Mouse (Mus musculus) fat pad, adult 2 months (tissue): ENCODE measurements around the gene Fstl4.

Experiments
- DNase-seq: peaks from one replicate; pipeline ENCODE4 v3.0.0-alpha.2; 2011; ENCODE audit warnings: low read depth, low spot score; ENCODE audit errors: extremely low read depth

The Fstl4 gene

GRCm38 (mm10) chr11:52889527-52889926 is 125.1 kb downstream of the Fstl4 start:
- no peak for DNase-seq

- no peak for DNase-seq
Measured at GRCm38 (mm10) chr11:52890156-52890555, 125.7 kb downstream of the Fstl4 start.

- no peak for DNase-seq
Measured at GRCm38 (mm10) chr11:52904101-52904500, 139.7 kb downstream of the Fstl4 start.

- no peak for DNase-seq
Measured at GRCm38 (mm10) chr11:52910788-52911187, 146.4 kb downstream of the Fstl4 start.

GRCm38 (mm10) chr11:52914431-52914830 is 150.0 kb downstream of the Fstl4 start:
- no peak for DNase-seq

GRCm38 (mm10) chr11:52915648-52916047 is 151.2 kb downstream of the Fstl4 start:
- no peak for DNase-seq

GRCm38 (mm10) chr11:52919231-52919960 is 155.0 kb downstream of the Fstl4 start:
- DNase-seq = no peak

GRCm38 (mm10) chr11:52924196-52924595 is 159.8 kb downstream of the Fstl4 start:
- no peak for DNase-seq

- no peak for DNase-seq
Measured at GRCm38 (mm10) chr11:52928321-52928720, 163.9 kb downstream of the Fstl4 start.

GRCm38 (mm10) chr11:52939336-52940070 is 175.1 kb downstream of the Fstl4 start:
- no peak for DNase-seq

- no peak for DNase-seq
Measured at GRCm38 (mm10) chr11:52942967-52943366, 178.5 kb downstream of the Fstl4 start.

GRCm38 (mm10) chr11:52954995-52955394 is 190.6 kb downstream of the Fstl4 start:
- no peak for DNase-seq

GRCm38 (mm10) chr11:52968809-52969208 is 204.4 kb downstream of the Fstl4 start:
- no peak for DNase-seq

GRCm38 (mm10) chr11:52970396-52970795 is 206.0 kb downstream of the Fstl4 start:
- no peak for DNase-seq

- DNase-seq = no peak
Measured at GRCm38 (mm10) chr11:52986986-52987385, 222.6 kb downstream of the Fstl4 start.

GRCm38 (mm10) chr11:52994688-52995087 is 230.3 kb downstream of the Fstl4 start:
- no peak for DNase-seq

GRCm38 (mm10) chr11:52996434-52997093 is 232.1 kb downstream of the Fstl4 start:
- DNase-seq = no peak

- DNase-seq = no peak
Measured at GRCm38 (mm10) chr11:52997421-52997820, 233.0 kb downstream of the Fstl4 start.

GRCm38 (mm10) chr11:53000226-53000625 is 235.8 kb downstream of the Fstl4 start:
- DNase-seq = no peak

- DNase-seq = no peak
Measured at GRCm38 (mm10) chr11:53003361-53003760, 238.9 kb downstream of the Fstl4 start.

GRCm38 (mm10) chr11:53003811-53004210 is 239.4 kb downstream of the Fstl4 start:
- DNase-seq = no peak

- no peak for DNase-seq
Measured at GRCm38 (mm10) chr11:53009597-53009996, 245.2 kb downstream of the Fstl4 start.
